Mouse (Mus musculus) spleen, adult 12 weeks (tissue): ENCODE results near the gene Necab3.

Experiments used
- DNase-seq: peaks from one replicate; pipeline ENCODE4 v3.0.0; 2022; ENCODE audit warnings: low spot score

Gene Necab3

GRCm38 (mm10) chr2:154541630-154542029, 17.1 kb downstream of the Necab3 start:
- DNase-seq, result no peak

- DNase-seq, result no peak
These were observed 19.0 kb downstream of the Necab3 start for GRCm38 (mm10) chr2:154539720-154540119.

GRCm38 (mm10) chr2:154538710-154539109, 20.0 kb downstream of the Necab3 start:
- no peak for DNase-seq

- DNase-seq, result no peak
These were observed 20.4 kb downstream of the Necab3 start for GRCm38 (mm10) chr2:154538310-154538709.

DNA sequence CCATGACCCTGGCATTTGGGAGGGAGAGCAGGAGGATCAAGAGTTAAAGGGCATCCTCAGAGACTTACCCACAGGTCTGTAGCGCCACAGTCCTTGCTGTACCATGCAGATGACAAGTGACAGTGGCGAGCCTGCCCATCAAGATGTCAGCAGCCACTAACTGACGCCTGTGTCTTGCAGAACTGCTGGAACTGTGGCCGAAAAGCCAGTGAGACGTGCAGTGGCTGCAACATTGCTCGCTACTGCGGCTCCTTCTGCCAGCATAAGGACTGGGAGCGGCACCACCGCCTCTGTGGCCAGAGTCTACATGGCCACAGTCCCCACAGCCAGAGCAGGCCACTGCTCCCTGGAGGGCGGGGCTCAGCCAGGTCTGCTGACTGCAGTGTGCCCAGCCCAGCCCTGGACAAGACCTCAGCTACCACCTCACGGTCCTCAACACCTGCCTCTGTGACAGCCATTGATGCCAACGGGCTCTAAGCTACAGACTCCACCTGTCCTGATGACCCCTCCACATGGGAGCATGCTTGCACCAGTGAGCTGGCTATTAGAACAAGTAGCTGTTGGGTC, 23.9 kb downstream of the Necab3 start:
- no peak for DNase-seq

DNA sequence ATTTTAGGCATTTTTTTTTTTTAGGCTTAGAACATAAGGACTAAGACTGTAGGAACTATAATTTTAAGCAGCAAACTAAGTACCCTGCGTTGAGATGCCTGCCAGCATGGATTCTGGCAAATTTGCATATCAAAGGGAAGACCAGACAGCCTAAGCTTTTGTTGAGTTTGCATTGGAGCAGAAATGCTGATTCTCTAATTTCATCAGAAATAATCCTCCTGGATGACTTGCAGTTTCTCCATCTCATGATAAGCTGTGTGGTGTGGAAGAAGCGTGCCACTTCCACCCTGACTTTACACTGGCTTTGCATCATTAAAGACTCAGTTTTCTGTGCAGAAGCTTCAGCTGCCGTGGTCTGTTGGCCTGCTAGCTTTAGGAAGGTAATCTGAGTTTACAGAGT, 25.8 kb downstream of the Necab3 start:
- DNase-seq, result no peak

DNA sequence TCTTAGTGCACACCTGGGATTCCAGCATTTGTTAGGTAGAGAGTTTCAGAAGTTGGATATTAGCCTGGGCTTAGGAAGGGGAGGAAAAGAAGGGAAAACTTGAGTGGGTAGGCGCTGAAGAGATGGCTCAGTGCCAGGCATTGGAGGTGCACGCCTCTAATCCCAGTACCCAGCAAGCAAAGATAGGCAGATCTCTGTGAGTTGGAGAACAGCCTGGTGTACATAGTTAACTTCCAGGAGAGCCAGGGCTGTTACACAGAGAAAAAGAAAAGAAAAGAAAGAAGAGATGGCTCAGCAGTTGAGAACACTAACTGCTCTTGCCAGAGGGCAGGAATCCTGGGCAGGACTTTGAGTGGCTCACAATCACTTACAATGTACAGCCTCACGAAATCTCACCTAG, 32.2 kb downstream of the Necab3 start:
- DNase-seq, result no peak

GRCm38 (mm10) chr2:154525285-154525684, 33.4 kb downstream of the Necab3 start:
- no peak for DNase-seq

DNA sequence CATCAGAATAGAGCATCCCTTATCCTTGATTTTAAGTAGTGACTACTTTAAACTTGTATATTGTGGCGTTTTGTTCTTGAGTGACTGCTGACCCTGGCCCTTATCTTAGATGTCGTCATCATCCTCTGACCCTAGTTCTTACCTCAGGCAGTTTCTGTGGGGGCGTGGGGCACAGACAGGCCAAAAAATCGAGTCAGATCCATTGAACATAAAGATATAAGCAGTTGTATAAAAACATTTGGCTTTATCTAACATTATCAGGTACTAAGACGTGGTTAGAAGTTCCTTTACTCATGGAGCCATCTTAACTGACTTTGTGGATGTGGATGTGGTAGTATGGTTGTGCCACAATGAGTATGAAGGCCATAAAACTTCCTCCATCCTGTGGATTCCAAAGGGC, 36.4 kb downstream of the Necab3 start:
- DNase-seq, result no peak

DNA sequence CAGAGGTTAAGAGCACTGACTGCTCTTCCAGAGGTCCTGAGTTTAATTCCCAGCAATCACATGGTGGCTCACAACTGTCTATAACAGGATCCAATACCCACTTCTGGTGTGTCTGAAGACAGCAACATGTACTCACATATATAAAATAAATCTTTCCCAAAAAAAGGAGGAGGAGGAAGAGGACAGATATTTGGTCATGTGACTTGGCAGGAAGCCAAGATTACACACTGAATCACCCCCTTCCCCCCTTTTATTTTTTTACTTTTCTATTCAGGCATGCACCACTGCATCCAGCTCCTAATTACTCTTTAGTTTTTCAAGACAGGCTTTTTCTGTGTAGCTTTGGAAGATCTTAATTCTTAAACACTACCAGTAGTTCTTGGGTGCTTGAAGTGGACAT, 37.2 kb downstream of the Necab3 start:
- DNase-seq, result no peak

DNA sequence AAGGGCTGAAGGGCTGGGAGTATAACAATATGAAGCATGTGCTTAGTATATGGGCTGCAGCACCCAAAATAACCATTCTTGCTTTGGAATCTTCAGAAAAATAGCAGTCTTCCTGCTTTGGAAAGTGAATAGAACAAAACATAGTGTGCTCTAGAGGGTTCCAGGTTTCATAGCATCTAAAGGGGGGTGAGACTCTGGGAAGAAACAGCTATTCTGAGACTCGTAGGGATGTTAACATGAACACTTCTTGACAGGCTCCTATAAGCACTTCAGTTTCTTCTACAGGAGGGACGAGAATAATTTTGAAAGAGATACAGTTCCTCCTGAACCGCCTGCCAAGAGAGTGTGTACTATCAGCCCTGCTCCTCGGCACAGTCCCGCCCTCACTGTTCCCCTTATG, 41.3 kb downstream of the Necab3 start:
- DNase-seq, result no peak

DNA sequence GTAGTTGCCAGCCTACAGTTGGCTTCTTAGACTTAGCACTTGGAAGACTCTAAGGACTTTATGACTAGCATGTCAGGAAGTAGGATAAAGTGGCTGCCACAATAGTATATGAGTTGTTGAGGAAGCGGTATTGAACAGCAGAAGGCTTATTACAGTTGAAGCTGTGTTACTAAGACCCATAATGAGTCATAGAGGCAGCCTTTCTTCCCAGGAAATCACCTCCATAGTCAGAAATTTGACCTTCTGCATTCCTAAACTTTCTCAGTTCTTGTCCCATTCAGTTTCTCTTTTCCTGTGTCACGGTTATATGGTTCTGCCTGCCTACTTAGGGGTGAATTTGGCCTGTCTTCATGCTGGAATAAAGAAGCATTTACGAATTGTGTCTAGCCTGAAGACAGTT, 41.7 kb downstream of the Necab3 start:
- DNase-seq, result no peak

- DNase-seq, result no peak
These were observed 48.5 kb downstream of the Necab3 start for GRCm38 (mm10) chr2:154510141-154510540.

DNA sequence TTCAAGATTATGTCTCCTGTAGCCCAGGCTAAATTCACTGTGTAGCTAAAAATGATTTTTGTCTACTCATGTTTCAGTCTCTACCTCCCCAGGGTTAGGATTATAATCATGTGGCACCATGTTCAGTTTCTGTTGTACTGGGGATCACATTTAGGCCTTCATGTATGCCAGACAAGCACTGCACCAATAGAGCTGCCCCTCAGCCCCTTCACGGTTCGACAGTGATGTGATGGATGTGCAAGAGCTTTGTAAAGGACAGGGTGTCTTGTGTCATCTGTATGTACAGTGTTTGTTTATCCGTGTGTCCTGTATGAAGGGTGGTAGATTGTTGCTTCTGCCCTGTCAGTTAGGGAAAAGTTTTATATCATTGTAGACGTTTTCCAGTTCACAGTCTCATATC, 50.2 kb downstream of the Necab3 start:
- no peak for DNase-seq

GRCm38 (mm10) chr2:154507566-154508283, 51.0 kb downstream of the Necab3 start:
- DNase-seq, result no peak

- DNase-seq, result no peak
These were observed 51.6 kb downstream of the Necab3 start for GRCm38 (mm10) chr2:154507076-154507475.

DNA sequence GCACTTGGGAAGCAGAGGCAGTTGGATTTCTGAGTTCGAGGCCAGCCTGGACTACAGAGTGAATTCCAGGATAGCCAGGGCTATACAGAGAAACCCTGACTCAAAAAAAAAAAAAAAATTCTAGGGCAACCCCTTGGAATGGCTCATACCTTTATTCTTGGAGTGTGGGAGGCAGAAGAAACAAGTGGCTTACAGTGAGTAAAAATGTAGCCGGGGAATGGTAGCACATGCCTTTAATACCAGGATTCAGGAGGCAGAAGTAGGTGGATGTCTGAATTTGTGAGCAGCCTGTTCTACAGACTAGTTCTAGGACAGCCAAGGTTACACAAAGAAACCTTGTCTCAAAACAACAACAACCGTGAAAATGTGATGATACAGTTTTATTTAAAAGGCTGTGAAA, 57.9 kb downstream of the Necab3 start:
- DNase-seq, result no peak

DNA sequence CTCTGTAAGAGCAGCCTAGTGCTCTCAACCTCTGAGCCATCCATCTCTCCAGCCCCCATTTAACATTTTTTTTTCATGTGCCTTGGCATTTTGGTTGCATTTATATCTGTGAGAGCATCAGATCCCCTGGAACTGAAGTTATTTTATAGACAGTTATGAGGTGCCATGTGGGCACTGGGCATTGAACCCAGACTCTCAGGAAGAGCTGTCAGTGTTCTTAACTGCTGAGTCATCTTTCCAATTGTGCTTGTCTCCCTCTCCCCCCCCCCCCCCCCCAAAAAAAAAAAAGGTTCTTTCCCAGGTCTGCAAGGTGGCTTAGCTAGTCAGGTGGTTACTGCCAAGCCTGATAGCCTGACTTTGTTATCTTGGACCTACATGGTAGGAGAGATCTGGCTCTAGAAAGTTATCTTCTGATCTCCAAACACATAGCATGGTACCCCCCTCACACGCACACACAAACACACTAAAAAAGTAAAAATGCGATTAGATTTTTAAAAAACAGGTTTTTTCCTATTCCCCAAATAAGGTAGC, 58.9 kb downstream of the Necab3 start:
- DNase-seq, result no peak

- no peak for DNase-seq
These were observed 60.1 kb downstream of the Necab3 start for GRCm38 (mm10) chr2:154498571-154498970.

DNA sequence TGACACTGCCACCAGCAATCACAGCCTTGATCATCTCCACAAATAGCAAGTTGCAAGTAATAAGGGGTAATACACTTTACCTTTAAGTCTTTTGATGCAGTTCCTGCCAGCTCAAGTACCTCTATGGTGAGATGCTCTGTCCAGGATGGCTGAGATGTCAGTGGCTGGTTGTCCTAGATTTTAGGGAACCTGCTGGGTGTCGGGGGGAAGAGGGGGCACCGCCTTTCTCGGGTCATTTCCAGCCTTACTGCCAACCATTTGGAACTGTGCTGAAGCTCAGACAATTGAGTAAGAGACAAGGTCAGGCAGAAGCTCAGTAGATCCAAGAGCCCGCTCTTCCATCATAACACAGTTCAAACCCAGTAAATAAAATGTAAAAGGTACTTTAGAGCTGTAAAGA, 63.7 kb downstream of the Necab3 start:
- DNase-seq, result no peak
